Mouse (Mus musculus) lung, postnatal 10 days (tissue): ENCODE results near the gene Srrm4.
A peak's percentile ranks its signal among the peaks of the same experiment; 100 is the strongest.

Source experiments
- DNase-seq: peaks from one replicate; pipeline ENCODE4 v3.0.0; 2021

Srrm4 gene

GRCm38 (mm10) chr5:116486135-116486534, 105.5 kb downstream of the Srrm4 start:
- DNase-seq = no peak

GRCm38 (mm10) chr5:116485069-116485468, 106.5 kb downstream of the Srrm4 start:
- peak; percentile 75 for DNase-seq

GRCm38 (mm10) chr5:116484236-116484635, 107.4 kb downstream of the Srrm4 start:
- no peak for DNase-seq

- peak; percentile 76 for DNase-seq
Observed at GRCm38 (mm10) chr5:116478607-116479371, 112.8 kb downstream of the Srrm4 start.

- peak; percentile 41 for DNase-seq
Observed at GRCm38 (mm10) chr5:116476006-116476405, 115.6 kb downstream of the Srrm4 start.

GRCm38 (mm10) chr5:116461354-116462042, 130.1 kb downstream of the Srrm4 start:
- no peak for DNase-seq

GRCm38 (mm10) chr5:116459970-116460369, 131.6 kb downstream of the Srrm4 start:
- no peak for DNase-seq

GRCm38 (mm10) chr5:116457791-116458190, 133.8 kb downstream of the Srrm4 start:
- DNase-seq = no peak

GRCm38 (mm10) chr5:116456796-116457515, 134.7 kb downstream of the Srrm4 start:
- no peak for DNase-seq

- peak; percentile 78 for DNase-seq
Observed at GRCm38 (mm10) chr5:116453401-116453851, 138.2 kb downstream of the Srrm4 start.

GRCm38 (mm10) chr5:116450901-116451300, 140.7 kb downstream of the Srrm4 start:
- no peak for DNase-seq

- no peak for DNase-seq
Observed at GRCm38 (mm10) chr5:116449522-116450225, 141.9 kb downstream of the Srrm4 start.

- peak; percentile 41 for DNase-seq
Observed at GRCm38 (mm10) chr5:116448409-116449191, 143.0 kb downstream of the Srrm4 start.

GRCm38 (mm10) chr5:116447821-116448350, 143.7 kb downstream of the Srrm4 start:
- peak; percentile 34 for DNase-seq

GRCm38 (mm10) chr5:116446552-116446951, 145.1 kb downstream of the Srrm4 start:
- no peak for DNase-seq

- no peak for DNase-seq
Observed at GRCm38 (mm10) chr5:116445634-116446367, 145.8 kb downstream of the Srrm4 start.

- DNase-seq = peak; percentile 19
Observed at GRCm38 (mm10) chr5:116444517-116444916, 147.1 kb downstream of the Srrm4 start.

GRCm38 (mm10) chr5:116443459-116443940, 148.1 kb downstream of the Srrm4 start:
- no peak for DNase-seq

GRCm38 (mm10) chr5:116442697-116443458, 148.7 kb downstream of the Srrm4 start:
- DNase-seq = no peak

GRCm38 (mm10) chr5:116440251-116440650, 151.4 kb downstream of the Srrm4 start:
- DNase-seq = no peak
